Mouse (Mus musculus) right cerebral cortex, adult 2 months (tissue): ENCODE data around the gene Celf6.
A peak's percentile ranks its signal among the peaks of the same experiment; 100 is the strongest.

Experiments used
- DNase-seq, 2 experiments: peaks; one replicate each; pipeline ENCODE4 v3.0.0; 2021 to 2022; ENCODE audit warnings: low spot score in 2 of 2

Gene Celf6

DNA sequence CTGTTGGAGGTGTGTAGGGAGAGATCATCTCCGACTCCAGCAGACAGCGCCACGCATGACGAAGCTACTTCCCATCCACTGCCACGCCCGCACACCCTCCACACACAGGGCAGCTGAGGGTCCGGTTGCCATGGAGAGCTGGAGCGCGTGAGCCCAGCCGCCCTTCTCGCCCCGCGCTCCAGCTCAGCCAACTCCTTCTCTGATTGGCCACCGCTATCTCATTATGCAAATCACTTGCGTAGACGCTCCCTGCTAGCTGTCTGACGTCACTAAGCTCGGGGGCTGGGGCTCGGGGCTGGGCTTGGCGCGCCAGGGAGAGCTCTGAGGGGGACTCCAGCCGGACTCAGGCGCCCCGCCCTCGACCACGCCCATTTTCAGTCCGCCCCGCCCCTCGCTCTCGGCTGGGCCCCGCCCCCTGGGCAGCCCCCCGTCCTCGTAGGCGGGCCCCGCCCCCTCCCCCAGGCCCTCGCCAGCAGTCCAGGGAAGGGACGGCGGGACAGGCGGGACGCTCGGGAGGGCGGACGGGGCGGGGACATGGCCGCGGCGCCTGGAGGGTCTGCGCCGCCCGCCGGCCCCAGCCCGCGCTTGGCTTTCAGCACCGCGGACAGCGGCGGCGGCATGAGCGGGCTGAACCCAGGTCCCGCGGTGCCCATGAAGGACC, at the start of gene Celf6:
Gene Celf6, plus strand, starts transcription at position 74 of the 661 bp plus-strand sequence.
- peak; percentile 89 to 92 for DNase-seq

DNA sequence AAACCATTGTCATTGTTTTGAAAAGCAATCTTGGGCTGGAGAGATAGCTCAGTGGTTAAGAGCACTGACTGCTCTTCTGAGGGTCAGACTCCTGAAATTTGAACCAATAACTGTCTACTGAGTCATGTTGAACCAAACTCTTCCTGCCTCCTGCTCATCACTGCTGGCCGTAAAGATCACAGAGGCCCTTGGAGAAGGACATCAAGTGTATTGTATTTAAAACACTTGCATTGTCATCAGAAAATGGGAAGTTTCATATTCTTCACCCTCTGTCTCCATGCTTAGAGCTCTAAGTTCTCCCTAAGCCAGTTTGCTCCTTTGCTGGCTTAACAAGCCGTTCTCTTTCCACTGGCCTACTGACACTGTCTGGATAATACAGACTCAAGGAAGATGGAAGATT, 49.4 kb upstream of the Celf6 start:
- no peak for DNase-seq

DNA sequence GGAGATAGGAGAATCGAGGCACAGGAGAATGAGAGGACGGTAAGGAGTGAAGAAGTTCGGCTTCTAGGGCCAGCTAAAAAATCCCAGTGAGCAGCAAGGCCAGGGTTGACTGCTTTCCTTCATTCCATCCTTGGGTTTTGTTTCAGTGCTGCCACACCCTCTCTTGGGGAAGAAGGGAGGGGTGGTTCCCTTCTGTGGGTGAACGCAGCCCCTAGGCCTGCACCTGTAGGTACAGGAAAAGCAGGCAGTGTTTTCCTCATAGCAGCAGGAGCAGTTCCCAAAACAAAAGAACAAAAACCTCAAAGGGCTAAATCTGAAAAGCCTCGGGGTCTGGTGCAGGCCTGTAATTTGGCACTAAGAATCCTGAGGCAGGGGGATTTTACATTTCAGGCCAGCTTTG, 46.1 kb upstream of the Celf6 start:
- DNase-seq: no peak

DNA sequence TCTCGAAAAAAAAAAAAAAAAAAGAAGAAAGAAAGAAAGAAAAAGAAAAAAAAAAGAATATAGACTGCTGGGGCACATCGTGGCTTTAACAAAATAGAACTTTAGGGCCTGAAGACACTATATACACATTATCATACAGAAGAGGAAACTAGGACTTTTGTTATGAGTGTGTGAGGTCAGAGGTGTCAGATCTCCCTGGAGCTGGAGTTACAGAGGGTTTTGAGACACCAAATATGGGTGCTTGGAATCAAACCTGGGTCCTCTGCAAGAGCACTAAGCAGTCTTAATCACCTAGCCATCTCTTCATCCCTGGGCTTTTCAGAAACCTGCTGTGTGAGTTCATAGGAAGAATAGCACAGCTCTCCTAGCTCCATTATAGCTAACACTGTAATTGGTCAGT, 44.3 kb upstream of the Celf6 start:
- DNase-seq: no peak

DNA sequence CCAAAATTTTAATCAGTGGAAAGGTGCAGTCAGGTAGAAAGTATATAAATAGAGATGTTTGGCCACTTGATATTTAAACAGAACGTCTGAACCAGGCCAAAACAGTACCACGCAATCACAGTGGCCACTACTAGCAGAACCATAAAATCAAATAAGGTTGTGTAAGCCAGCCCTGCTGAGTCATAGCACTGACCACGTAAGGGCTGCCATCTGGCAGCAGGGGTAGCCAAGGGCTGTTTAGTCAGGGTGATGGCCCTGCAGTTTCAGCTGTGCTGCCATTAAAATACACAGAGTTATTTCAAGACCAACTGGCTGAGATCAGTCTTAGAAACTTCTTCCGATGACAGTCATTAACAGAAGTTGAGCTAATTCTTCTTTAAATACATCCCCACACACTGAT, 43.8 kb upstream of the Celf6 start:
- no peak for DNase-seq

DNA sequence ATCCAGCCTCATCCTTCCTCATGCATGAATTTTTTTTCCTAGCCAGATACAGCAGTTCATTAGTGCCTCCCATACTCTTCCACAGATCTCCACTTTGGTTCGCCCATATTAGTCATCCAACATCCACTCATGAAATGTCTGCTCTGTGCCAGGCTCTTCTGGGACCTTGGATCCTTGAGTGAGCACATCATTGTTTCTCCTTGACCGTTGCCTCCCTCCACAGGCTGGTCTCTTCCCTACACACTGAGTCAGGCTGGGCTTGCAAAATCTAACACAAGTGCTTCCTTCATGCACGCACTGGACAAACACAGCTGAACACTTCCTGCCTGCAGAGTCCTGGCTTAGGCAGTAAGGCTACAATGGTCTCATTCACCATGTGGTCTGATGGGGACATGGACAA, 40.1 kb upstream of the Celf6 start:
- no peak for DNase-seq

DNA sequence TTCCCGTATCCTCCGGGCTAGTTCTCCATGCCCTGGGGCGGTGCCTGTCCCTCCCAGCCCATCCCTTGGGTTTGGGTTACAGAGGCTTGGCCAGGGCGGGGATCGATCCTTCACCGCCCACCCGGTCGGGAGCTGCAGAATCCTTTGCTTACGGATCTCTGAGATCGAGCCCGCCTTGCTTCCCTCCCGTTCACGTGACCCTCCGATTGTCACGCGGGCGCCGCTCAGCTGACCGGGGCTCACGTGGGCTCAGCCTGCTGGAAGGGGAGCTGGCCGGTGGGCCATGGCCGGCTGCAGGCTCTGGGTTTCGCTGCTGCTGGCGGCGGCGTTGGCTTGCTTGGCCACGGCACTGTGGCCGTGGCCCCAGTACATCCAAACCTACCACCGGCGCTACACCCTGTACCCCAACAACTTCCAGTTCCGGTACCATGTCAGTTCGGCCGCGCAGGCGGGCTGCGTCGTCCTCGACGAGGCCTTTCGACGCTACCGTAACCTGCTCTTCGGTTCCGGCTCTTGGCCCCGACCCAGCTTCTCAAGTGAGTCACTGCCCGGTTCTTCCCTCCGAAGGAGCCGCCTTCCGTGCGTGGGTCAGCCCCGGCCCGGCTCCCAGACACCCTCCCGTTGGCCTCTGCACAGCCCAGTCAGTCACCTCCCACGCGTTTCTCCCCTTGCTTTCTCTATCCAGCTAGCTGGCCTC, 38.1 kb upstream of the Celf6 start, which contains the start of the genes Hexa and Tmem202:
Gene Hexa, plus strand, starts transcription at position 100 of the 697 bp plus-strand sequence.
Gene Tmem202, minus strand, starts transcription at position 407 of the 697 bp plus-strand sequence.
- DNase-seq: peak; percentile 78 to 81

DNA sequence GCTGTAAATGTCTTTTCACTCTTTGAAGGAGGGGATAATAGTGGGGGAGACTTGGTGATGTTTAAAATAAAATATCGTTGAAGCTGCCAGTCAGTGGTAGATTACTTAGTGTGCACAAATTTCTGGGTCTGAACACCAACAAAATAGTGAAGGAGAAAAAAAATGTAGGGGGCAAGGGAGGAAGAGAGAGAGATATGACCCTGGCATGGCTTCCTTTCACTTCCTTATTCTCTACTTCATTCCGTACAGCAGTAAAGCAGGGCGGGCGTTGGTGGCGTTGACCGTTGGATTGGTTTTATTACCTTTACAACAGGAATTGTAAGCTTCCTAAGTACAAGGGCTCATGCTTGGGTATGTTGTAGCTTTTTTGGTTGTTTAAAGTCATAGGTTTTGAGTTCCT, 36.1 kb upstream of the Celf6 start:
- no peak for DNase-seq

DNA sequence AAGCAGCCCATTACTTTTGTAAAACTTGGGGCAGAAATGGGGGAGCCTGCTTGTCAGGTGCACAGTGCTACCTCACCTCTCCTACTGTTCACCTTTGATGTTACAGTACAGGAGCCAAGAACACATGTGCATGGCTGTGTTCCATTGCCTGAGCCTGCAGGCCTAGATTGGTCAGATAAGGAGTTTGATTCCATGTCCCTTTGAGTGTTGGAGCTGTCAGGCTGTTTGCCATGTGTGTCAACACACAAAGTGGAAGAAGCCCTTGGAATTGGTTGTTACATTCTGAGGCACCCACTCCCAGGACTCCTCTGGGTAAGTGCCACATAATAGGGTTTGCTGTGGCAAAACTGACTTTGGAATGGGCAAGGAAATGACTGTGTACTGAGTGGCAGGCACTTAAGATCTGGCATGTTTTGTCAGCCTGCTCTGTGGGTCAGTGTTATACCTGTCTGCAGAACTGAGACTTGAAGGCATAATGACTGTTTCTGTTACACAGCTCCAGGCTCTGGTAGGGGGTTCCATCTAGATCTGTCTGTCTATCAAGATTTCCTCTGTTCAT, 34.9 kb upstream of the Celf6 start:
- DNase-seq: no peak

DNA sequence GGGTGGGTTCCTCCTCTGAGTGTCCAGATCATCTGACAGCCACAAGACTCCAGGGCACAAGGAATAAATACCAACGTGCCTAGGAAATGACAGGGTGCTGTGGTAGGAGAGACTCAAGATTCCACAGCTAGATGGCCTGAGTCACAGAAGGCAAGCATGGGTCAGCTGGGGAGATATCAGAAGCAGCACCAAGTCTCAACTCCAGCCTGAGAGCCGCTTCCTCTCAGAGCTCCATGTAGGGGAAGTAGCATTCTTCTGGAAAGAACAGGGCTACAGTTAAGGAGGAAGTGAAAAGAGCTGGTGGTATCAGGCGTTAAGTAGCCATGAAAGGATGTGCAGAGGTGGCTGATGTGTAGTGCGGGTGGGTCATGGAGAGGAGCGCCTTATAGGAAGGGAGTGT, 33.0 kb upstream of the Celf6 start:
- no peak for DNase-seq

DNA sequence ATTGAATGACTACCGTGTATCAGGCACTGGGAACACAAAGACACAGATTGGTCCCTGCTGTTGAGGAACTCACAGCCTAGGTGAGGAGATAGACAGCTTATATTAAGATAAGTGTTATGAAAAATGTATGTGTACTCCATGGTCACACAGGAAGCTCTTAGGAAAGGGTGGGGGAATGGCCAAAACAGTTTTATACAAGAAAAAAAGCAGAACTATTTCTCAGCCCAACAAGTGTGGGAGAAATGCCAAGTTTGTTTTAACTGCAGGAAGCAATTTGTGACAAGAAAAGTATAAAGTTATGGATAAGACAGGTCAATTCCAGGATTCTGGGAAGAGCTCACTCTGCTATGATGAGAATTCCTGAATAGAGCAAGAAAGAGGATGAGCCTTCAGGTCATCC, 29.8 kb upstream of the Celf6 start:
- no peak for DNase-seq

DNA sequence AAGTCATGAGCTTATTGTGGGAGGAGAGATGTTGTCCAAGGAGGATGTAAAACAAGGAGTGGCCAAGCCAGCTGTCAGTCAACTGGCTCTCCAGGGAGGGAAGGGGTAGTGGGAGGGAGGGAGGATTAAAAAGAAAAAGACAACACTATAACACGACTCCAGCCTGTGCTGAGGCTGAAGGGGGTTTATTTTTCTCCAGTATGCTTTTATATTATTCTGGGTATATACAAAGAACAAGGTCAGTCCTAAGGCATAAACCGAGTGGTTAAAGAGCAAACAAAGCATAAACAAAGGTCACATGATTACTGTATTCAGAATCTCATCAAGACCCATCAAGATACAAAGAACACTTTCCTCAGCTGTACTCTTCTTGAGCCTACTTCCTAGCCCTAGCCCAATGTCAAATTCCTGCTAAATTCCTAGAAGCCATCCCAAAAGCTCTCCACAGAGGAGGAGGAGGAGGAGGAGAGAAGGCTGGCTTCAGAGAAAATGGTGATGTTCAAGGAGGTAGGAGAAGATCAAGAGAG, 28.7 kb upstream of the Celf6 start:
- no peak for DNase-seq

DNA sequence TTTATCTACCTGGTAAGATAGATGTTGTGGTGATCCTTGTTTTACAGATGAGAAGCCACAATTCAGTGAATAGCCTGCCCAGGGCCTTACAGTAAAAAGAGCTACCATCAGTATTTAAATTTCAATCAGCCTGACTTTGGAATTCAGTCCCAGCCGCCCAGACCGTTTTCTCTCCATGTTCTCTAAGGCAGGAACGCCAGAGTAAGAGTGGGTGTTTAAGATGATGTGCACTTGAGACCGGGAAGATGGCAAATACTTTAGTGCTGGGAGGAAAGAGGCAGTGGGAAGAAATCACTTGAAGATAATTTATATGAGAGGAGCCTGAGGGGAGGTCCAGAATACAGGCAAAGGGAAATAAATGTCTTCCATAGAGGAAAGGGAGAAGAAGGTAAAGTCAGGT, 27.6 kb upstream of the Celf6 start:
- peak in 1 of 2 experiments; percentile 44 for DNase-seq

DNA sequence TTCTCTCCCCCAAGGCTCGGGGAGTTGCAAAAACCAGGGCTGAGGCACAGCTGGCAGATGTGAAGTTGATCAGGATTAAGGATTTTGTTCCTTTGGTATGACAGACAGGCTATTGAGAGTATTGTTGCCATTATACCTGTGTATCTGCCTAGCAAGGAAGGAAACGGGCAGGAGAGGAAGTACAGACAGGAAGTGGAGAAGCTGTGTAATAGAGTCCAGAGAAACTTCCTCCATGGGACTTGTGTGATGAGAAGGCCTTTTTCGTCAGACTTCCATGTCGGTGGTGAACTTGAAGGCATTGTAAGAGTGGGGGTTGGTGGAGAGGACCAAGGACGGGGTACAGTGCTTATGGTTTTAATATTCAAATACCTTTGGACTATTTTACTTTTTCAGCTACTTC, 26.7 kb upstream of the Celf6 start:
- DNase-seq: no peak

DNA sequence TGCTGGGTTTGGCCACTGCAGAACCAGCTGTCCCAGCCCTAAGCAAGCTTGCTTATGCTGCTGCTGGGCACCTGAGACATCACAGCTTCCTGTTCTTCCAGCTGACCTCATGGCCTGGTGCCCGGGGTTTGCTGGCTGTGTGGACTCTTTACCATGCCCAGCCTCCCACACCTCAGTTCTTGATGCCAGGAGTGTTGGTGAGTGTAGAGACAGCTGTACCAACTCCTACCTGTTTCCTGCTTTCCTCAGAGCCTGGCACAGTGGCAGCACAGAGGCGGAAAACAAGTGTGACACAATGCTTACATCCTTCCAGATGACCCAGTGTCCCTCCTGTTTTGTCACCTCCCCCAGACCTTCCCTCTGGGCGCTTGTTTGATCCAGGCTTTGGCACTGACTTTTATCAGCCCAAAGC, 26.1 kb upstream of the Celf6 start:
- DNase-seq: peak; percentile 65 to 79

DNA sequence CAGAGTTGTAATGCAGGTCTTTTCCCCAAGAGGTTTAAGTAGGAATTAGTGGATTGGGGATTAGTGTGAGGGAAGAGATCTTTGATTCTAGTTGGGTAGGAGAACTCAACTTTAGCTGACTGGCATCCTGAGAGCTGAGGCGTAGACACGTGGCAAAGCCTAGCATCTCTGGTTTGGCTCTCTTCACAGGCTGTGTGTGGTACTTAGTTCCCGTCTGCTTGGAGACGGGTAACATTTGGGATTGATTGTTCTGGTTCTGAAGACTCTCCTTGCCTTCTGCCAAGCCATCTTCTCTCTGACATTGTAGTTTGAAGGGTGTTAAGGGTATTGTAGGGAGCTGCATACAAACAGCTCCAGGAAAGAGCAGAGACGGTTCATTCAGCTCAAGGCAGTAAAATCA, 25.1 kb upstream of the Celf6 start:
- DNase-seq: no peak

DNA sequence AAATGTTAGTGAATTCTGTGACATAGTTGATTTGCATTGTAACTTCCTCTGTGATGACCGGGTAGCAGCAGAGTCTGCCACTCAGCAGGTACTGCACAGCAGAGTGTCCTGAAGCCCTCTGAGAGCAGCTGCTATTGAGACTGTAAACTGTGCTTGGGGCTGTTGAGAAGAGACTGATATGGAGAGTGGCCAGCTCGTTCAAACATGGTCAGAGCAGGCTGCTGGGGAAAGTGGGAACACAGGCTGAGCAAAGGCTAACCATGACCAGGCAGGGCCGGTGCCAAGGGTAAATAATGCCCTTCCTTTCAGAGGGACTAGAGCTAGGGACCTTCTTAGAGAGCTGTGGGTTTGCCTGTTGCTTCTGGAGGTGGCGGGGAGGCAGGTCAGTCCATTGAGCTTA, 24.0 kb upstream of the Celf6 start:
- no peak for DNase-seq

DNA sequence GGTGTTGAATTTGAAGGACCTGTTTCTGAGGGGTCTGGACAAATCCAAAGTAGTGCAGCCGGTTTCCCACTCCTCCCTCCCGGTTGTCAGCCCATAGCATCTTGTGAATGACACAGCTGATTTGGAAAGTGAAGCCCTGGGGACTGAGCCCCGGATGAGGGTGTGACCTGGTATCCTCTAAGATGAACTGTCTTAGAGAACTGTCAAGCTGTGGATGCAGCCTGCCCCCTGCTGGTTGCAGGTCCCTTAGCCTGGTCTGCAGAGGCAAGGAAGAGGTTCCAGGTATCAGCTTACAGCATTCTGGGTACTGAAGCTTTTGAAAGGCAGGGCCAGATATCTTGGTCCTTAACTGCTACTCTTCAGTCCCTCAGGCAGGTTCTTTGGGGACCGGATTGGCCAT, 12.1 kb upstream of the Celf6 start:
- DNase-seq: peak; percentile 81 to 83

DNA sequence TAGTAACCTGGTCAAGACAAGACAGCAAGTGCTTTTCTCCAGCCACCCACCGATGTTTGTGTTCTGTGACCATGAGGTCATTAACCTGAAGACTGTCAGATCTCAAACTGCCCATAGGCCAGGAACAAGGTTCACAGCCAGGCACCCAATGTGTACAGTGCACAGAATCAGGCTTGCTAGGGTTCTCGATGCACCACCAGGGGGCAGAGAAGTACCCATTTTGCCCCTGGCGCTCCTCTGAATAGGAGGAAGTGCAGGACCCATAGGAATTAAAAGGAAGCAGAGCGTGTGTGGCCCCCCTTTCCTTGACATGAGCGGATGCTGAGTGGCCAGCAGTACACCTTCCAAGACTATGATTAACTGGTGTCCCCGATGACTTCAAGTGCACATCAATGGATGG, 10.6 kb upstream of the Celf6 start:
- DNase-seq: peak; percentile 55 to 68

DNA sequence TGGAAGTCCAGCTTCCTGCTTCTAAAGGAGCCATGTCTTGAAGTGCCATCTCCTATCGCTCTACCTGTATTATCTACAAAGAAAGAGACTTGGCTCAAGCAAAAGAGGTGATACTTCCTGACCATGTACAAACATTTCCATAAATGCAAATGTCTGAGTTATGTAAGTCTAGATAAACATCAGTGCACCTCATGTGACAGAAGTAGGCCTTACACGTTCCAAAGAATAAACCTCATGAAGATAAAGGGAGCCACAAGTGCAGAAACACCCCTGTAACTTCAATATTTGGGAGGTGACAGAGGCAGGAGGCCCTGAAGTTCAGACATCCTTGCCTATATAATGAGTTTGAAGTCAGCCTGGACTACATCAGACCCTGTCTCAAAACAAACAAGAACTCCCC, 5.9 kb upstream of the Celf6 start:
- DNase-seq: no peak

DNA sequence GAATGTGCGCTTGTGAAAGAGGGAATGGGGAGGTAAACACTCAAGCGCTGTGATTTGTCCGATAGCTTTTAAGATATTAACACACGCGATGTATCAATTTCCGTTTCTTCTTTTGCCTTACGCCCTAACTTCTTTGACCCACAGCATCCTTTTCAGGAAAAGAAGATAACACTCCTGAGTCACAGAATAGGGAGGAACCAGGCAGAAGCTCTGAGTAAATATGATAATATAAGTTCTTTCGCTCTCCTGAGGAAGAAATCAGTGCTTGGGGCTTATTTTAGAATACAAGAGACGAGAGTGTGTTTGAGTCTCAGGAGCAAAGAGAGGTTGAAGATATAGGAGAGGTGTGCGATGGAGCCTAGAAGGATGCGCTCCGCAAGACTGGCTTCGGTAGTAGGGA, 316 bp upstream of the Celf6 start:
- no peak for DNase-seq

DNA sequence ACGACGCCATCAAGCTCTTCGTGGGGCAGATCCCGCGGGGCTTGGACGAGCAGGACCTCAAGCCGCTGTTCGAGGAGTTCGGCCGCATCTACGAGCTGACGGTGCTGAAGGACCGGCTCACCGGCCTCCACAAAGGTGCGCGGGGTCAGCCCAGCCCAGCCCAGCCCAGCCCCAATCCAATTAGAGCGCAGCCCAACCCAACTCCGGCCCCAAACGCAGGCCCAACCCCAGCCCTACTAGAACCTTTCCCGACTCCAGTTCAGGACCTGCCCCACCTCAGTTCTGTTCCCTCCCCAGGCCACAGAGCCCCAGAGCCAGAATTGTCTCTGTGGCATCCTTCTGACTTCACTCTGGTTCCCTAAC, 769 bp downstream of the Celf6 start:
- no peak for DNase-seq

DNA sequence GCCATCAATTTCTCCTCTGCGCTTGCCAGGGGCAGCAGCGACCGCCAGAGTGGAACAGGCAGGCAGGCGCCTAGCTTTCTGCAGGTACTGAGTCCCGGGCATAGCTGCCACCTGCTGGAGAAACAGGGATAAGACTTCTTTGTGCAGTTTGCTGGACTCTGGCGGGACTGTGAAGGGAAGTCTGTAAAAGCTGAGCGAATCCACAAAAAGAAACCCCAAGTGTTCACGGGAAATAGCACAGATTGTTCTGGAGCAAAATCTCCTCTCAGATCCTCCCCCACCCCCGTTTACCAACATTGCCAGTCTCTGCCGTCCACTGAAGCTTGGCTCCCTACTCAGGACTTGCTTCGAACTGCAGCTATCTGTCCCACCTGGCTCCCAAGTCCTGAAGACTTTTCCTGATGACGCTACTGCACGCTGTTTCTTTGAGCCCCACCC, 7.2 kb downstream of the Celf6 start:
- DNase-seq: peak; percentile 85
